Mouse (Mus musculus) embryonic facial prominence, embryonic 11.5 days (tissue): ENCODE data around the gene Masp2. TPM values are rescaled to one million over a fixed set of nuclear protein-coding genes. Genes with fewer than 3 reads are reported as not detected.

ENCODE experiments used
- ATAC-seq: fragments of 200-750 bp; cut with Nextera tagmentation; replicated peaks from 2 replicates; pipeline ENCODE4 v1.8.0; 2017; ENCODE audit warnings: low read depth; ENCODE audit not compliant: insufficient number of reproducible peaks, low FRiP score, low TSS enrichment
- DNase-seq: peaks from one replicate; pipeline ENCODE4 v3.0.0-alpha.2; 2015; ENCODE audit warnings: low spot score
- H3K27ac ChIP-seq: fragments of 300-500 bp; sonication (generic); replicated peaks from 2 replicates; pipeline ENCODE4 v1.5.1; 2014; ENCODE audit warnings: mild to moderate bottlenecking, low read depth, low read length, control low read depth
- H3K27me3 ChIP-seq: fragments of 300-500 bp; sonication (generic); 2 replicates; pipeline ENCODE4 v1.6.1; 2014; ENCODE audit warnings: mild to moderate bottlenecking, low read length, moderate library complexity, mixed read lengths; ENCODE audit not compliant: control insufficient read depth, insufficient read depth
- H3K36me3 ChIP-seq: fragments of 300-500 bp; sonication (generic); replicated peaks from 2 replicates; pipeline ENCODE4 v1.6.1; 2014; ENCODE audit warnings: low read depth, mild to moderate bottlenecking, low read length, moderate library complexity, mixed read lengths; ENCODE audit not compliant: control insufficient read depth, insufficient read depth
- H3K4me1 ChIP-seq: fragments of 300-500 bp; sonication (generic); 2 replicates; pipeline ENCODE4 v1.6.1; 2014; ENCODE audit warnings: low read length, mixed read lengths; ENCODE audit not compliant: control insufficient read depth, insufficient read depth
- H3K4me2 ChIP-seq: fragments of 300-500 bp; sonication (generic); 2 replicates; pipeline ENCODE4 v1.6.1; 2014; ENCODE audit warnings: low read depth, mild to moderate bottlenecking, control low read depth, low read length, moderate library complexity
- H3K4me3 ChIP-seq: fragments of 300-500 bp; sonication (generic); 2 replicates; pipeline ENCODE4 v1.5.1; 2014; ENCODE audit warnings: low read depth, low read length, control low read depth
- H3K9ac ChIP-seq: fragments of 300-500 bp; sonication (generic); replicated peaks from 2 replicates; pipeline ENCODE4 v1.6.1; 2014; ENCODE audit warnings: mild to moderate bottlenecking, control low read depth, low read length
- H3K9me3 ChIP-seq: fragments of 300-500 bp; sonication (generic); replicated peaks from 2 replicates; pipeline ENCODE4 v1.6.1; 2016; ENCODE audit warnings: mild to moderate bottlenecking, low read length, inconsistent platforms, mixed read lengths; ENCODE audit not compliant: control insufficient read depth
- WGBS: fragments of 180-500 bp; shearing (Covaris S2); extraction: QIAGEN DNeasy Blood & Tissue Kit; methylation state at CpG from one replicate; pipeline ENCODE4 v1.1.7; 2014; 5-methylcytosine and 5-hydroxymethylcytosine counted together
- polyA plus RNA-seq: library from polyadenylated mRNA; unstranded; fragments of >200 nt; fragmentation: Nextera tagmentation; extraction: Ambion mirVana; gene quantifications from 2 replicates; pipeline ENCODE4 v1.2.1, GENCODE M21; 2014

The Masp2 gene
- polyA plus RNA-seq, 1 experiment from 2014 or later: not detected

DNA sequence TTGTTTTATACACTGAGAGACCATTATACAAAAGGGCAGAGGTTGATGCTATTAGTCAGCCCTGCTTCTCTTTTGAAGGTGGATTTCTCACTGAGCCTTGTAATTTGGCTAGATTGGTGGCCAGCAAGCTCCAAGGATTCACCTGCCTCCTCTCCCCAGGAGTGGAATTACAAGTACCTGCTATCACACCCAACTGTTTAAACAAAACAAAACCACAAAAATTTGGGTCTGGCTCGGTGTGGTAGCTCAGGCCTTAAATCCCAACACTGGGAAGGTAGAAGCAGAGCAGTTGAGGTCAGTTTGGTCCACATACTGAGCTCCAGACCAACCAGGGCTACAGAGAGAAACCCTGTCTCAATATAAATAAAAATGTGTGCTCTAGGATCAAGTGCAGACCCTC lies 17.5 kb downstream of the Masp2 start:
- no peak for DNase-seq
- Histone ChIP-seq H3K4me3 (no peak overlapping the region), H3K27ac (no peak overlapping the region), H3K4me1 (no peaks in the 10 kb centered on the region; the same call in 1 of the 2 replicates), H3K4me2 (no peak overlapping the region), H3K27me3 (no peaks in the 10 kb centered on the region), H3K9ac (no peak overlapping the region), H3K9me3 (no peaks in the 10 kb centered on the region), H3K36me3 (peaks cover 30% of the 10 kb centered on the region)
- WGBS: 88% methylated on average over 1 of the region's 1 CpGs
- no peak for ATAC-seq

DNA sequence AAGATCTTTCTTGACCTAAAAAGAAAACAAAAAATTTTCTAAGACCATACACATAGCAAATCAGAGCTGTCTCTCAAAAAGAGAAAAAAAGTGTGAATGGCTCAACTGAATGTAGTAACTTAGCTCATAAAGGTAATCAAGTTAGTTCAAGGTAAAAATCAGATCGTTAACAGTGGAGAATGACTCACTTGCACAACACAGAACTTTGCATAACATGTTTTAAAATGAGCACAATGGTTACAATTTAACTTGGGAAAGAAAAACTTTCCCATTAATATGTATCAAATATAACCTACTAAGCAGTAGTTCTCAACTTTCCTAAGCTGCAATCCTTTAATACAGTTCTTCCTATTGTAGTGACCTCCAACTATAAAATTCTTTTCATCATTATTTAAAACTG lies 18.4 kb downstream of the Masp2 start:
- DNase-seq (no peak), ATAC-seq (no peak)
- WGBS: 95% methylated on average over 1 of the region's 1 CpGs
- no peaks in the 10 kb centered on the region for H3K27me3 ChIP-seq
- H3K4me1 ChIP-seq: peaks cover 3% of the 10 kb centered on the region; the same call in 1 of the 2 replicates
- H3K36me3 ChIP-seq: peaks cover 30% of the 10 kb centered on the region
- no peak overlapping the region for H3K27ac ChIP-seq
- no peak overlapping the region for H3K4me3 ChIP-seq
- H3K9ac ChIP-seq: no peak overlapping the region
- no peak overlapping the region for H3K4me2 ChIP-seq
- H3K9me3 ChIP-seq: no peaks in the 10 kb centered on the region

DNA sequence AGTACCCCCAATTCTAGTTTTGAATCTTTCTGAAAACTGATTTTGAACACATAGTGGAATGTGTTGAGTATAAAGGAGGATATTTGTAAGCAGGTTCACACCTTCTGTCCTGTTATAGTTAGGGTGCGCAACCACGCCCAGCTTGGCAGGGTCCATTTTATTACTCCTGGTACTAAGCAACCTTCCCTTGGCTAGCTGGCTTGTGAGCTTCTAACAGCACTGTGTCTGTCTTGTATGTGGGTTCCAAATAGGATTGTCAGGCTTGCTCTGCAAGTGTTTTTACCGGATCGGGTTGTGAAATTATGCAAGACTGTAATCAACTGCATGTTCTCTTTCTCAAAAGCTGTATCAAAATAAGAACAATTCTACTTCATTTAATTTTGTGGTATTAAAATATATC lies 20.1 kb downstream of the Masp2 start:
- Histone ChIP-seq H3K4me1 (peaks cover 3% of the 10 kb centered on the region; the same call in 1 of the 2 replicates), H3K4me3 (no peak overlapping the region), H3K4me2 (no peak overlapping the region), H3K9ac (no peak overlapping the region), H3K9me3 (no peaks in the 10 kb centered on the region), H3K27ac (no peak overlapping the region), H3K36me3 (peaks cover 30% of the 10 kb centered on the region), H3K27me3 (no peaks in the 10 kb centered on the region)
- DNase-seq (no peak), ATAC-seq (no peak)
- WGBS: 96% methylated on average over 4 of the region's 4 CpGs

DNA sequence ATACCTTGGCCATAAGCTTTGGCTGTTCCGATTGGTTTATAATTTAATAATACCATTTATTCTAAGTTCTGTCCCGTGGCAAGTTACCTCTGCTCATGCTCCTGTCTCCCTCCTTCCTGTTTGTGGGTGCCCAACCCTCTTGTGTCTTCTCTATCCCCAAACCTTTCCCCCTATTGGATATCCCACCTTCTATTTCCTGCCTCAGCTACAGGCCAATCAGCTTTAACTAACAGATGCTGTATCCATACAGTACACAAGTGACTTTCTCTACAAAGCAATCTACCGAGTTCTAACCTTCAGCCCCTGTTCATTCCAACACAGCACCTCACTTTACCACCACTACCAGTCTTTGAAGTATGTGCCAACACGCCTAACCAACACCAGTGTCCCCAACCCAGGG lies 21.3 kb downstream of the Masp2 start:
- H3K9me3 ChIP-seq: no peaks in the 10 kb centered on the region
- 93% methylated on average over 4 of the region's 4 CpGs for WGBS
- H3K4me3 ChIP-seq: no peak overlapping the region
- H3K4me1 ChIP-seq: peaks cover 3% of the 10 kb centered on the region; the same call in 1 of the 2 replicates
- ATAC-seq (no peak), DNase-seq (no peak)
- H3K36me3 ChIP-seq: peaks cover 26% of the 10 kb centered on the region
- H3K27ac ChIP-seq: no peak overlapping the region
- no peak overlapping the region for H3K4me2 ChIP-seq
- H3K27me3 ChIP-seq: no peaks in the 10 kb centered on the region
- H3K9ac ChIP-seq: no peak overlapping the region

DNA sequence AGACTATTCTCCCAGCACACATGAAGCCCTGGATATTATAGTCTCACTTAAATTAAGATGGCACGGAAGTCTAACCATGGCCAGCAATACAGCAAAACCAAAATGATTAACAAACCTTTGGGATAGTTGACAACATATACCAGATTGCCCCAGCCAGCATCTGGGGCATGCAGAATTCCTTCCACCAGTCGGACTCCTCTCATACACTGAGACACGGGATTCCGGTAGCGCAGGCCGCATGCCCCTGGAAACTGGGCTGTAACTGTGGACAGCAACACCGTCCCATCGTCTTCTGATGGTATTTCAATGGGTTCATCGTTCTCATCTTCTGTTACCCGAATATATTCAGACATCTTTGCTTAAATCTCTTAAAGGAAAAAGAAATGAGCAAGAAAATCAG lies 22.7 kb downstream of the Masp2 start:
- Histone ChIP-seq H3K27ac (no peak overlapping the region), H3K4me3 (no peak overlapping the region; the same call in 1 of the 2 replicates), H3K4me1 (peaks cover 3% of the 10 kb centered on the region; the same call in 1 of the 2 replicates), H3K4me2 (peak overlapping the region; percentile 35), H3K36me3 (peaks cover 17% of the 10 kb centered on the region), H3K27me3 (no peaks in the 10 kb centered on the region), H3K9ac (no peak overlapping the region), H3K9me3 (no peaks in the 10 kb centered on the region)
- no peak for ATAC-seq
- no peak for DNase-seq
- WGBS: 81% methylated on average over 10 of the region's 10 CpGs

DNA sequence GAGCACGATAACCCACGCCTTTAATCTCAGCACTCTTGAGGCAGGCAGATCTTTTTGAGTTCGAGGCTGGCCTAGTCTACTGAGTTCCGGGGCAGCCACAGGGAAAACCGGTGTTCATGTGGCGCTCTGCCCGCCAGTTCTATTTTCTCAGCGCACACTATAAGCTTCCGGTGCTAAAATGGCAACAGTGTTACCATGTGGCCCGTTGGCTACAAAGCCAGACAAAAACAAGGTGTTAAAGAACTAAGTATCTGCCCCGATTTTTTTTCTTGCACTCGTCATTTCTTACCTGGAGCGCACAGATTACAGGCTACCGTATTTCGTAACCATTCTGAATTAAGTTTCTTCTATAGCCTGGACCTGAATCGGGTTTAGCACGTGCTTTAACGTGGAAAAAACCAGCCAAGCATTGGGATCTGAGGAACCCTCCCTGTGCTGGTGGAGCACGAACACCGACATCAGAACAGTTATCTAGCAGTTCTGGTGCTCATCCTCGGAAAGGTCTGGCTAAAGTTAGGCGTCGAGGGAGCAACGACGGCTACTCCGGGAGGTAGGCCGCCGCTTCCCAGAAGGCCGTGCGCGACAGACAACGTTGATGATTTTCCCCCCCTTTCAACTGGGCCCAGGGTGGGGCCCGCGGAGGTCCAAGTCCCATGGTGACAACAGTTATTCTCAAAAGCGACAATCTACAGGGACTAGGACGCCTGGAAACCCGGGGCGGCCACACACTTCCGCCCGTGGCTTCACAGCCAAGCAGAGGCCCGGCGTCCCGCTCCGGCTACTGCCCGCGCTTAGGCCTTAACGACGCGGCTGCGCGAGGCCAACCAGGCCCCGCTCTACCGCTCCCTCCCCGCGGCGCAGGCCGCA lies 23.6 kb downstream of the Masp2 start:
- Histone ChIP-seq H3K4me2 (peak overlapping the region; percentile 78), H3K9ac (peak overlapping the region; percentile 97), H3K27ac (peak overlapping the region; percentile 83), H3K36me3 (peaks cover 13% of the 10 kb centered on the region), H3K4me3 (peak overlapping the region; percentile 63), H3K9me3 (no peaks in the 10 kb centered on the region), H3K4me1 (peaks cover 3% of the 10 kb centered on the region; the same call in 1 of the 2 replicates), H3K27me3 (no peaks in the 10 kb centered on the region)
- WGBS: under 1% methylated on average over 57 of the region's 57 CpGs
- peak; percentile 62 for DNase-seq
- peak; percentile 36 for ATAC-seq

DNA sequence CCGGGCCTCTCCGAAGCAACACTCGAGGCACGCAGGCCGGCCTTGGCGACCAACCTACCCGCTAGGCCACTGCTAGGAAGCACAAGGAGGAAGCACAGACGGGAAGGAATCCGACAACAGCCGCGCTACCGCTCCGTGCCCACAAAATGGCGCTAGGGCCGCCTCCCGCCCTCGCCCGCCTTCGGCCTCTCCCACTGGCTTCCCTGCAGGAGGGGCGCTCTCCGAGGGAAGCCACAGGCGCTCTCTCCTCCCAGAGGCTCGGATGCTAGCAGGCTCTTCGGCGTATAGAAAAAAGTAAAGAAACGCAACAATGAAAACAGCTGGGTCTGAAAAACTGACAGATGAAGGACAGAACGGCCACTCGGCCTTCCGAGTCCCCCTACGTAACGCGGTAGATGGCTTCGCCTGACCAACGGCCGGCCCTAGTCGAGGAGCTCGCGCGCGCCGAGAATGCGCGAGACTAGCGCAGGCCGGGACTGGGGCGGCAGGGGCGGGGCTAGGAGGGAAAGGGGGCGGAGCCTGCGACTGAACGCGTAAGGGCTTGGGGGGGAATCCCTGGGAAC lies 24.4 kb downstream of the Masp2 start, which contains the start of gene Tardbp:
Gene Tardbp, minus strand, starts transcription at position 397 of the 563 bp plus-strand sequence.
- no peaks in the 10 kb centered on the region for H3K27me3 ChIP-seq
- H3K36me3 ChIP-seq: peaks cover 10% of the 10 kb centered on the region
- ATAC-seq: peak; percentile 91
- no peaks in the 10 kb centered on the region for H3K9me3 ChIP-seq
- H3K4me1 ChIP-seq: peaks cover 3% of the 10 kb centered on the region; the same call in 1 of the 2 replicates
- WGBS: under 1% methylated on average over 51 of the region's 51 CpGs
- H3K4me3 ChIP-seq: peak within 1 kb of the TSS; percentile 63
- peak; percentile 97 for DNase-seq
- peak within 1 kb of the TSS; percentile 97 for H3K9ac ChIP-seq
- H3K27ac ChIP-seq: peak within 1 kb of the TSS; percentile 83
- peak within 1 kb of the TSS; percentile 78 for H3K4me2 ChIP-seq

DNA sequence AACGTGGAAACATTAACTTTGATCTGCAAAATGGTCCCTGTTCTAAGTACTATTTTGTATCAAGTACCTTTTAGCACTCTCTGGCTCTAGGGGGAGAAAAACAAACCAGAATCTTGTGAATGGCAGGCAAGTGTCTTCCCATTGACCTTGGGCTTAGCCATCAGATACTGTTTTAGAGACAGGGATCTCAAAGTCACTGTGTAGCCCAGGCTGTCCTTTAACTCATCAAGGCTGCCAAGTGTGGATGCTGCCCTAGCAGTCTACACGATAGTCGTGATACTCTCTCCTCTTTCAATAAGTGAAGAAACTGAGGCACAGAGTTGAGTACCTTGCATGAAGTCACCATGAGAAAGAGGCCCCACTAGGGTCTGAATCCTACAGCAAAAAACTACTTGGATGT lies 24.9 kb downstream of the Masp2 start:
- H3K4me3 ChIP-seq: peak overlapping the region; percentile 63
- H3K4me1 ChIP-seq: peaks cover 3% of the 10 kb centered on the region; the same call in 1 of the 2 replicates
- peak overlapping the region; percentile 32; the same call in 1 of the 2 replicates for H3K9ac ChIP-seq
- no peaks in the 10 kb centered on the region for H3K27me3 ChIP-seq
- peak overlapping the region; percentile 16 for H3K4me2 ChIP-seq
- no peaks in the 10 kb centered on the region for H3K9me3 ChIP-seq
- H3K27ac ChIP-seq: no peak overlapping the region
- WGBS: 61% methylated on average over 3 of the region's 3 CpGs
- peaks cover 7% of the 10 kb centered on the region; the same call in 1 of the 2 replicates for H3K36me3 ChIP-seq
- ATAC-seq: peak; percentile 54
- DNase-seq: no peak
